Mouse (Mus musculus) limb, embryonic 14.5 days (tissue): ENCODE measurements at regions not wholly inside any gene's neighbourhood (a gene's known extent, or its start where the extent isn't known, plus 50 kb on each side); places are given as distances from the start of the nearest gene placed in this dataset.

Experiments used
- ATAC-seq: fragments of 200-750 bp; cut with Nextera tagmentation; 2 replicates; pipeline ENCODE4 v1.8.0; 2017; ENCODE audit warnings: low read depth, moderate number of reproducible peaks, moderate TSS enrichment; ENCODE audit not compliant: low FRiP score
- DNase-seq: peaks from one replicate; pipeline ENCODE4 v3.0.0-alpha.2; 2015; ENCODE audit warnings: low spot score
- H3K27ac ChIP-seq: fragments of 300-500 bp; sonication (generic); replicated peaks from 2 replicates; pipeline ENCODE4 v1.5.1; 2014; ENCODE audit warnings: low read depth, mild to moderate bottlenecking, low read length, moderate library complexity, mixed read lengths
- H3K27me3 ChIP-seq: fragments of 300-500 bp; sonication (generic); 2 replicates; pipeline ENCODE4 v1.6.1; 2014; ENCODE audit warnings: low read length, mixed read lengths; ENCODE audit not compliant: control insufficient read depth, insufficient read depth
- H3K36me3 ChIP-seq: fragments of 300-500 bp; sonication (generic); 2 replicates; pipeline ENCODE4 v1.6.1; 2014; ENCODE audit warnings: mild to moderate bottlenecking, low read length, moderate library complexity, mixed read lengths; ENCODE audit not compliant: control insufficient read depth, insufficient read depth
- H3K4me1 ChIP-seq: fragments of 300-500 bp; sonication (generic); 2 replicates; pipeline ENCODE4 v1.6.1; 2014; ENCODE audit warnings: antibody characterized with exemption, low read length, mixed read lengths; ENCODE audit not compliant: control insufficient read depth, insufficient read depth
- H3K4me2 ChIP-seq: fragments of 300-500 bp; sonication (generic); replicated peaks from 2 replicates; pipeline ENCODE4 v1.6.1; 2014; ENCODE audit warnings: low read depth, mild to moderate bottlenecking, low read length, moderate library complexity; ENCODE audit not compliant: severe bottlenecking
- H3K4me3 ChIP-seq: fragments of 300-500 bp; sonication (generic); replicated peaks from 2 replicates; pipeline ENCODE4 v1.5.1; 2014; ENCODE audit warnings: low read length
- H3K9ac ChIP-seq: fragments of 300-500 bp; sonication (generic); 2 replicates; pipeline ENCODE4 v1.6.1; 2014; ENCODE audit warnings: mild to moderate bottlenecking, low read depth, low read length, moderate library complexity; ENCODE audit not compliant: severe bottlenecking
- H3K9me3 ChIP-seq: fragments of 300-500 bp; sonication (generic); 2 replicates; pipeline ENCODE4 v1.6.1; 2016; ENCODE audit warnings: low read length; ENCODE audit not compliant: control insufficient read depth
- POLR2A ChIP-seq: fragments of 200-500 bp; IDR thresholded peaks from 2 replicates; pipeline ENCODE4 v1.8.0; 2012; ENCODE audit warnings: inconsistent platforms, mild to moderate bottlenecking, moderate library complexity, borderline replicate concordance; ENCODE audit not compliant: insufficient read depth, insufficient read length; ENCODE audit errors: extremely low read depth
- WGBS: fragments of 180-500 bp; shearing (Covaris S2); extraction: QIAGEN DNeasy Blood & Tissue Kit; methylation state at CpG from one replicate; pipeline ENCODE4 v1.1.7; 2014; 5-methylcytosine and 5-hydroxymethylcytosine counted together

GRCm38 (mm10) chr1:73169929-73170667, 154.4 kb upstream of the Tnp1 start:
- DNase-seq = no peak
- WGBS = 54% methylated on average over 6 of the region's 6 CpGs
- no peaks in the 10 kb centered on the region for H3K36me3 ChIP-seq
- peaks cover 10% of the 10 kb centered on the region for H3K4me1 ChIP-seq
- H3K9me3 ChIP-seq = 0 out of 2 replicates have a peak, but pooled peaks cover 4% of the 10 kb centered on the region
- no peak overlapping the region for H3K9ac ChIP-seq
- no peak overlapping the region for H3K4me3 ChIP-seq
- no peak overlapping the region for H3K4me2 ChIP-seq
- H3K27me3 ChIP-seq = no peaks in the 10 kb centered on the region
- H3K27ac ChIP-seq = no peak overlapping the region
- no peak for TF ChIP-seq POLR2A
- no peak for ATAC-seq

- no peak overlapping the region for H3K4me2 ChIP-seq
- H3K36me3 ChIP-seq = no peaks in the 10 kb centered on the region
- H3K9ac ChIP-seq = no peak overlapping the region
- no peaks in the 10 kb centered on the region for H3K27me3 ChIP-seq
- DNase-seq = peak; percentile 6
- H3K4me3 ChIP-seq = no peak overlapping the region
- WGBS = 74% methylated on average over 10 of the region's 10 CpGs
- 0 out of 2 replicates have a peak, but pooled peaks cover 4% of the 10 kb centered on the region for H3K9me3 ChIP-seq
- ATAC-seq = peak; percentile 34; the same call in 1 of the 2 replicates
- no peak for TF ChIP-seq POLR2A
- H3K4me1 ChIP-seq = peaks cover 10% of the 10 kb centered on the region
- no peak overlapping the region for H3K27ac ChIP-seq
These were observed 153.6 kb upstream of the Tnp1 start for GRCm38 (mm10) chr1:73169077-73169869.

GRCm38 (mm10) chr1:73160199-73160598, 144.5 kb upstream of the Tnp1 start:
- no peak for TF ChIP-seq POLR2A
- no peak overlapping the region for H3K4me3 ChIP-seq
- no peaks in the 10 kb centered on the region for H3K4me1 ChIP-seq
- H3K9ac ChIP-seq = no peak overlapping the region
- H3K9me3 ChIP-seq = no peaks in the 10 kb centered on the region
- H3K36me3 ChIP-seq = no peaks in the 10 kb centered on the region
- no peaks in the 10 kb centered on the region for H3K27me3 ChIP-seq
- no peak overlapping the region for H3K27ac ChIP-seq
- H3K4me2 ChIP-seq = no peak overlapping the region
- no peak for ATAC-seq
- 90% methylated on average over 3 of the region's 3 CpGs for WGBS
- no peak for DNase-seq

- no peaks in the 10 kb centered on the region for H3K4me1 ChIP-seq
- H3K27me3 ChIP-seq = no peaks in the 10 kb centered on the region
- H3K4me3 ChIP-seq = no peak overlapping the region
- H3K4me2 ChIP-seq = no peak overlapping the region
- no peaks in the 10 kb centered on the region for H3K9me3 ChIP-seq
- H3K9ac ChIP-seq = no peak overlapping the region
- no peak for ATAC-seq
- WGBS = 76% methylated on average over 7 of the region's 7 CpGs
- no peak overlapping the region for H3K27ac ChIP-seq
- TF ChIP-seq POLR2A = no peak
- no peaks in the 10 kb centered on the region for H3K36me3 ChIP-seq
- DNase-seq = no peak
These were observed 143.8 kb upstream of the Tnp1 start for GRCm38 (mm10) chr1:73159405-73159976.

- Histone ChIP-seq H3K4me1 (no peaks in the 10 kb centered on the region), H3K27me3 (no peaks in the 10 kb centered on the region), H3K36me3 (no peaks in the 10 kb centered on the region), H3K27ac (no peak overlapping the region), H3K9ac (no peak overlapping the region), H3K9me3 (no peaks in the 10 kb centered on the region), H3K4me3 (no peak overlapping the region), H3K4me2 (no peak overlapping the region)
- DNase-seq = peak; percentile 38
- TF ChIP-seq POLR2A = no peak
- 63% methylated on average over 9 of the region's 9 CpGs for WGBS
- ATAC-seq = no peak
These were observed 137.9 kb upstream of the Tnp1 start for GRCm38 (mm10) chr1:73153438-73154097.
